Mouse (Mus musculus) small intestine, adult 2 months (tissue): Measurements from ENCODE around the gene Sema7a.

Experiments used
- CTCF ChIP-seq: fragments of 200-500 bp; IDR thresholded peaks from 2 replicates; pipeline ENCODE4 v1.5.1; 2012; ENCODE audit warnings: low read depth, mild to moderate bottlenecking, control low read depth, inconsistent platforms, low read length, moderate library complexity, mixed read lengths; ENCODE audit not compliant: insufficient replicate concordance, insufficient read length; ENCODE audit errors: extremely low read depth
- POLR2A ChIP-seq: fragments of 200-500 bp; IDR thresholded peaks from 2 replicates; pipeline ENCODE4 v1.6.1; 2012; ENCODE audit warnings: low read depth, mild to moderate bottlenecking, control low read depth, inconsistent platforms, low read length, moderate library complexity

GRCm38 (mm10) chr9:57963998-57964395 lies 24.1 kb downstream of the Sema7a start:
- TF ChIP-seq CTCF = no peak
- TF ChIP-seq POLR2A = no peak
